Mouse (Mus musculus): ENCODE measurements around the gene Olfr598. TPM values are rescaled to one million over a fixed set of nuclear protein-coding genes. Genes with fewer than 3 reads are reported as not detected.
"Not testable (repeated sequence)": the region's sequence is repeated elsewhere in the genome, so short reads cannot be mapped to it uniquely, and the experiment has no call there.

Olfr598 gene
- not detected in 2 replicates for polyA plus RNA-seq (2015; fragmentation: Nextera tagmentation; extraction: Ambion mirVana)

DNA sequence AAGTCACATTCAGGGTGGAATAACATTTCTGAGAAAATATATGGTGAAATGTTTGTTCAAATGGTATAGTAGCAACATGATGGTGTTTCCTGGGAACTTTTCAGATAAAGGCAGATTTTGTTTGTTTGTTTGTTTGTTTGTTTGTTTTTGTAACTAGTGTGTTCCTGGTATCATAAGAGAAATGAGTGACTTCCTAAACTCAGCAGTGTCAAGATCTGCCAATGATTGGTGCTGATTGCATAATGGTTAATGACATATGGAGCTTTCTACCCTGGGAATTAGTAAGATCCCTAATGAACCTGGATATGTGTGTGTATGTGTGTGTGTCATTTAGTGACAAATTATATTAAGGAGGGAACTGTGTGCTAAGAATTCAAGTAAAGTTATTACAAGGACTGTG, at the start of gene Olfr598:
TSS of gene Olfr598 (plus strand) at position 301 of the 400 bp plus-strand sequence.
- Histone ChIP-seq H3K36me3 (no peaks in the 10 kb centered on the region), H3K27ac (no peak within 1 kb of the TSS), H3K4me1 (no peaks in the 10 kb centered on the region), H3K27me3 (replicated peaks) (no peaks in the 10 kb centered on the region), H3K4me3 (replicated peaks) (no peak within 1 kb of the TSS), H3K9me3 (no peaks in the 10 kb centered on the region), H3K9ac (no peak within 1 kb of the TSS), H3K4me2 (no peak within 1 kb of the TSS)
- ATAC-seq (ENCODE audit: insufficient read depth, low FRiP score, low read depth) = no peak

DNA sequence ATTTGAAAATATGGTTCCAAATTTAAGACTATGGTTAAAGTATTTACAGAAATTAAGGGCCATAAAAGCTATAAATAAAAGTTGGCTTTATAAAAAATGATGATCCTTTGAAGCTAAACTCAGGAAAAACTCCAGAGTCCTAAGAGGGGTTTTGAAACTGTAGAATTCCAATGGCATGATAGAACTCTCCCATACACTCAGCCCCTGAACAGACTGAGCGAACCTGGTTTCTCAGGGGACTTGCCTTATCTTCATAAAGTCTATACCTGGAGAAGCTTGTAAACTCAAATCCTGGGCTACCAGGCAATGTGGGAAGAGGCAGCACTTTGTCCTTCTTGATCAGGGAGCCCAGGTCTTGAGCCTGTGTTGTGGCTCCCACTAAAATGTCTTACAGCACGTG, 18.0 kb upstream of the Olfr598 start, which contains the start of gene Olfr596:
TSS of gene Olfr596 (plus strand) at position 301 of the 400 bp plus-strand sequence.
- not testable (repeated sequence) for H3K27me3 ChIP-seq (replicated peaks); H3K9me3 ChIP-seq; ATAC-seq (ENCODE audit: insufficient read depth, low FRiP score, low read depth); H3K4me1 ChIP-seq; H3K4me3 ChIP-seq (replicated peaks); H3K27ac ChIP-seq; H3K4me2 ChIP-seq; H3K36me3 ChIP-seq; H3K9ac ChIP-seq
- WGBS = 79% methylated on average over 2 of the region's 2 CpGs

DNA sequence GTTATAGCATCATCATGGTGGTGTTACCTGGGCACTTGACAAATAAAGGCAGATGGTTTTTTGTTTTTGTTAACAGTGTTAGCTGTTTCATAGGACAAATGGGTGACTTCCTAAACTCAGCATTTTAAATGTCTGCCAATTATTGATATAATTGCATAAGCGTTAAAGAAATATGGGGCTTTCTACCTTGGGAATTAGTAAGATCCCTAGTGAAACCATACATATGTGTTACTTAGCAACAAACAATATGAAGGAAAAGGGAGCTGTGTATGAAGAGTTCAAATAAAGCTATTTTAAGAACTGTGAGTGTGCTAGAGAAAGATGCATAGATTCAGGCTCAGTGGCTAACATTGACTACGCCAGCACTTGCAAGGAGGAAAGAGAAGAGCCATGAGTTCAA, 7.4 kb upstream of the Olfr598 start, which contains the start of gene Olfr597:
TSS of gene Olfr597 (plus strand) at position 301 of the 400 bp plus-strand sequence.
- H3K27me3 ChIP-seq (replicated peaks); H3K4me3 ChIP-seq (replicated peaks); H3K9ac ChIP-seq; ATAC-seq (ENCODE audit: insufficient read depth, low FRiP score, low read depth); H3K9me3 ChIP-seq; H3K4me1 ChIP-seq; H3K4me2 ChIP-seq; H3K36me3 ChIP-seq; H3K27ac ChIP-seq: not testable (repeated sequence)
- WGBS = 79% methylated on average over 2 of the region's 2 CpGs

DNA sequence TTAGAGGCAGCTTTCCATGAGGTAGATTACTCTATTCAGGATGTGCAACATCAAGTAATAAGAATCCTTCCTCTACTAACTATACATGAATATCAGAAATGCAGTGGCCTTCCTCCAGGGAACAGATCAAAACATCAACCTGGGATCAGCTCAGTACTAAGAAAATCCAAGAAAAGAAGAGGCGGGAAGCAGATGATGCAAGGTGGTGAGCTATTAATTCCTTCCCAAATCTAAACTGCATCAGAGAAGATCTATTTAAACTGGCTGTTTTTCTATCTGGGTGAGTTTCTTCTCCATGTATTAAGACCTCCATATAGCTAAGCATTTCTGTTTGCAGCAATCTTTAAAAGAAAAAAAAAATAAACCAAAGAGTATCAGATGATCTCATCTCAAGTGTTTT, 12.2 kb downstream of the Olfr598 start, which contains the start of gene Olfr599:
TSS of gene Olfr599 (plus strand) at position 301 of the 400 bp plus-strand sequence.
- Histone ChIP-seq H3K27me3 (replicated peaks) (no peaks in the 10 kb centered on the region), H3K4me3 (replicated peaks) (no peak within 1 kb of the TSS), H3K9ac (no peak within 1 kb of the TSS), H3K4me2 (no peak within 1 kb of the TSS), H3K27ac (no peak within 1 kb of the TSS), H3K36me3 (no peaks in the 10 kb centered on the region), H3K9me3 (no peaks in the 10 kb centered on the region), H3K4me1 (no peaks in the 10 kb centered on the region)
- ATAC-seq (ENCODE audit: insufficient read depth, low FRiP score, low read depth) = no peak
- 88% methylated on average over 1 of the region's 1 CpGs for WGBS

DNA sequence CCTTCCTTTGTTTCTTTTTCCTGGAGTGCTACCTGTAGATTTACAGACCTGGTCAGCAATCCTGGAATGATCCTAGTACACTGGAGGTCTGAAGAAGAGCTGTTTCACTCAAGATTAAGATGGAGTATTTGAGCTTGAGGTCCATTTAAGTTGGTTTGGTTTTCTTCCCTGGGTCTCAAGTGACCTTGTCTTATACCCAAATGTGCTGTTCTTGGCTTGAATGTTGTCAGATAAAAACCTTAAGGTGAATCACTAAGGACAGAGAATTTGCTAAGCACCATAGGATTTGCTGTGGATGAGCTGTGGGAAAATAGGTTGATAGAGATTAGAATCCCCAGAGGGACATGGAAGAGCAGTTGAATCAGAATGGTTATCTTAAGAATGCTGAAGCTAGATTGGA, 26.2 kb downstream of the Olfr598 start, which contains the start of gene Olfr600:
TSS of gene Olfr600 (minus strand) at position 101 of the 400 bp plus-strand sequence.
- Histone ChIP-seq H3K9ac (no peak within 1 kb of the TSS), H3K27me3 (replicated peaks) (no peaks in the 10 kb centered on the region), H3K4me2 (no peak within 1 kb of the TSS), H3K9me3 (no peaks in the 10 kb centered on the region), H3K4me3 (replicated peaks) (no peak within 1 kb of the TSS), H3K27ac (no peak within 1 kb of the TSS), H3K4me1 (no peaks in the 10 kb centered on the region), H3K36me3 (no peaks in the 10 kb centered on the region)
- ATAC-seq (ENCODE audit: insufficient read depth, low FRiP score, low read depth) = no peak

DNA sequence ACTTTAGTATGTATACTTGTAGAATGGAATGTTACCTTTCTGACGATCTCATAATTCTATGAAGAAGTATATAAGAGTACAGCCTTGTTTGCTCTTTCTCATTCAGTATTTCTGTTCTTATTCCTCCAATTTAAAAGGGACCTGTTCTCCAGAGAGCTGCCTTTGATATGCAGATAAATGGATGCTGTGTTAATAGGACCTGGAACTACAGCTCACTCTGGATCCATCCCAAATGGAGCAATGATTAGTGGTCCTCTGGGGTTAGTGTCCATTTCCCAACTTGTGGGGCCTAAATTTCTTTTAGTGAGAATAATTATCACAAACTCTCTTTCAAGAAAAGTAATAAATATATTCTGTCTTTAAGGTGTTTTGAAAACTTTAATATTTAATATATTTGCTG, 39.2 kb downstream of the Olfr598 start, which contains the start of gene Olfr601:
TSS of gene Olfr601 (minus strand) at position 101 of the 400 bp plus-strand sequence.
- no peaks in the 10 kb centered on the region for H3K36me3 ChIP-seq
- no peak within 1 kb of the TSS for H3K27ac ChIP-seq
- no peak for ATAC-seq (ENCODE audit: insufficient read depth, low FRiP score, low read depth)
- H3K9me3 ChIP-seq = no peaks in the 10 kb centered on the region
- no peak within 1 kb of the TSS for H3K9ac ChIP-seq
- H3K27me3 ChIP-seq (replicated peaks) = no peaks in the 10 kb centered on the region
- H3K4me3 ChIP-seq (replicated peaks) = no peak within 1 kb of the TSS
- H3K4me2 ChIP-seq = no peak within 1 kb of the TSS
- 95% methylated on average over 1 of the region's 1 CpGs for WGBS
- no peaks in the 10 kb centered on the region for H3K4me1 ChIP-seq

Other genes with a start within 250 kb of the Olfr598 start
- not detected in 2 replicates for gene Olfr584, start 241.7 kb upstream of the Olfr598 start, polyA plus RNA-seq (2015; fragmentation: Nextera tagmentation; extraction: Ambion mirVana)
- gene Olfr585, start 225.8 kb upstream of the Olfr598 start, polyA plus RNA-seq (2015; fragmentation: Nextera tagmentation; extraction: Ambion mirVana) = not detected in 2 replicates
- gene Olfr586, start 197.9 kb upstream of the Olfr598 start, polyA plus RNA-seq (2015; fragmentation: Nextera tagmentation; extraction: Ambion mirVana) = not detected in 2 replicates
- not detected in 2 replicates for gene Olfr588-ps1, start 182.7 kb upstream of the Olfr598 start, polyA plus RNA-seq (2015; fragmentation: Nextera tagmentation; extraction: Ambion mirVana)
- not detected in 2 replicates for gene Olfr589, start 167.2 kb upstream of the Olfr598 start, polyA plus RNA-seq (2015; fragmentation: Nextera tagmentation; extraction: Ambion mirVana)
- not detected in 2 replicates for gene Olfr591, start 145.2 kb upstream of the Olfr598 start, polyA plus RNA-seq (2015; fragmentation: Nextera tagmentation; extraction: Ambion mirVana)
- not detected in 2 replicates for gene Olfr592, start 138.8 kb upstream of the Olfr598 start, polyA plus RNA-seq (2015; fragmentation: Nextera tagmentation; extraction: Ambion mirVana)
- not detected in 2 replicates for gene Olfr593, start 111.7 kb upstream of the Olfr598 start, polyA plus RNA-seq (2015; fragmentation: Nextera tagmentation; extraction: Ambion mirVana)
- not detected in 2 replicates for gene Olfr594, start 106.6 kb upstream of the Olfr598 start, polyA plus RNA-seq (2015; fragmentation: Nextera tagmentation; extraction: Ambion mirVana)
- gene Usp17ld, start 71.1 kb upstream of the Olfr598 start, polyA plus RNA-seq (2015; fragmentation: Nextera tagmentation; extraction: Ambion mirVana) = not detected in 2 replicates
- not detected in 2 replicates for gene Olfr596, start 17.9 kb upstream of the Olfr598 start, polyA plus RNA-seq (2015; fragmentation: Nextera tagmentation; extraction: Ambion mirVana)
- gene Olfr597, start 7.3 kb upstream of the Olfr598 start, polyA plus RNA-seq (2015; fragmentation: Nextera tagmentation; extraction: Ambion mirVana) = not detected in 2 replicates
- not detected in 2 replicates for gene Olfr599, start 12.3 kb downstream of the Olfr598 start, polyA plus RNA-seq (2015; fragmentation: Nextera tagmentation; extraction: Ambion mirVana)
- not detected in 2 replicates for gene Olfr600, start 26.1 kb downstream of the Olfr598 start, polyA plus RNA-seq (2015; fragmentation: Nextera tagmentation; extraction: Ambion mirVana)
- gene Olfr601, start 39.1 kb downstream of the Olfr598 start, polyA plus RNA-seq (2015; fragmentation: Nextera tagmentation; extraction: Ambion mirVana) = not detected in 2 replicates
- not detected in 2 replicates for gene Olfr603, start 62.6 kb downstream of the Olfr598 start, polyA plus RNA-seq (2015; fragmentation: Nextera tagmentation; extraction: Ambion mirVana)
- gene Usp17lc, start 91.5 kb downstream of the Olfr598 start, polyA plus RNA-seq (2015; fragmentation: Nextera tagmentation; extraction: Ambion mirVana) = not detected in 2 replicates
- not detected in 2 replicates for gene Olfr605, start 121.9 kb downstream of the Olfr598 start, polyA plus RNA-seq (2015; fragmentation: Nextera tagmentation; extraction: Ambion mirVana)
- not detected in 2 replicates for gene Olfr606, start 125.5 kb downstream of the Olfr598 start, polyA plus RNA-seq (2015; fragmentation: Nextera tagmentation; extraction: Ambion mirVana)
- gene Olfr607, start 140.6 kb downstream of the Olfr598 start, polyA plus RNA-seq (2015; fragmentation: Nextera tagmentation; extraction: Ambion mirVana) = not detected in 2 replicates
- not detected in 2 replicates for gene Olfr608, start 146.3 kb downstream of the Olfr598 start, polyA plus RNA-seq (2015; fragmentation: Nextera tagmentation; extraction: Ambion mirVana)
- not detected in 2 replicates for gene Olfr609, start 174.5 kb downstream of the Olfr598 start, polyA plus RNA-seq (2015; fragmentation: Nextera tagmentation; extraction: Ambion mirVana)
- not detected in 2 replicates for gene Olfr610, start 188.6 kb downstream of the Olfr598 start, polyA plus RNA-seq (2015; fragmentation: Nextera tagmentation; extraction: Ambion mirVana)
- not detected in 2 replicates for gene Olfr611, start 197.3 kb downstream of the Olfr598 start, polyA plus RNA-seq (2015; fragmentation: Nextera tagmentation; extraction: Ambion mirVana)
- not detected in 2 replicates for gene Olfr612, start 219.1 kb downstream of the Olfr598 start, polyA plus RNA-seq (2015; fragmentation: Nextera tagmentation; extraction: Ambion mirVana)
- gene Olfr613, start 224.5 kb downstream of the Olfr598 start, polyA plus RNA-seq (2015; fragmentation: Nextera tagmentation; extraction: Ambion mirVana) = not detected in 2 replicates
- not detected in 2 replicates for gene Olfr615, start 232.5 kb downstream of the Olfr598 start, polyA plus RNA-seq (2015; fragmentation: Nextera tagmentation; extraction: Ambion mirVana)
- not detected in 2 replicates for gene Olfr616, start 245.6 kb downstream of the Olfr598 start, polyA plus RNA-seq (2015; fragmentation: Nextera tagmentation; extraction: Ambion mirVana)
- not detected in 2 replicates for gene Olfr617, start 249.5 kb downstream of the Olfr598 start, polyA plus RNA-seq (2015; fragmentation: Nextera tagmentation; extraction: Ambion mirVana)